Mouse (Mus musculus) right cerebral cortex, postnatal 14 days (tissue): ENCODE data around the gene Zdhhc17.

Experiments used
- DNase-seq: peaks from one replicate; pipeline ENCODE4 v3.0.0; 2022

The Zdhhc17 gene

GRCm38 (mm10) chr10:110918414-110919391 lies 91.2 kb downstream of the Zdhhc17 start:
- no peak for DNase-seq

GRCm38 (mm10) chr10:110917521-110917920 lies 92.4 kb downstream of the Zdhhc17 start:
- no peak for DNase-seq

GRCm38 (mm10) chr10:110916666-110917344 lies 93.1 kb downstream of the Zdhhc17 start:
- no peak for DNase-seq

GRCm38 (mm10) chr10:110903862-110904261 lies 106.1 kb downstream of the Zdhhc17 start:
- DNase-seq = no peak

GRCm38 (mm10) chr10:110899744-110900501 lies 110.0 kb downstream of the Zdhhc17 start:
- no peak for DNase-seq
